Mouse (Mus musculus) urinary bladder, postnatal 0 days (tissue): Measurements from ENCODE around the gene Bcorl1. TPM values are rescaled to one million over a fixed set of nuclear protein-coding genes. Genes with fewer than 3 reads are reported as not detected.

Experiments used
- polyA plus RNA-seq: library from polyadenylated mRNA; unstranded; fragments of >200 nt; fragmentation: Nextera tagmentation; extraction: Ambion mirVana; gene quantifications from 2 replicates; pipeline ENCODE4 v1.2.1, GENCODE M21; 2015

The Bcorl1 gene
- polyA plus RNA-seq, result 1.7 and 1.9 TPM in 2 replicates

DNA sequence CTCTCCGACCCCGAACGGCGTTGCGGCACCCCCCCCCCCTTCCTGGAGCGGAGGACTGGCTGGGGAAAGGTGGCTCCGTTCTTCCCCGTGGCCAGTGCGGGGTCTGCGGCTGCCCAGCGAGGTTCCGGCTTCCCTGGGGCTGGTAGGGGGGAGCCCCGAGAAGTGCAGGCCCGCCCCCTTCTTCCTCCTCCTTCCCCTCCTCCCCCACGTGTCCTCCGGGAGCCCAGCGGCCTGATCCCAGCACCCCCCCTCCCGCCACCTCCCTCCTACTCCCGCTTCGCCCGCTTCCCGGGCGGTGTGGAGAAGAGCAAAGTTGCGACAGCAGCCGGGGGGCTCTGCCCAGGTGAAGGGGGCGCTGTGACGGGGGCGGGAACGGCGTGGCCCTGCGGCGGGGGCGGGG, at the start of gene Bcorl1:
TSS of gene Bcorl1 (plus strand) at position 218 of the 400 bp plus-strand sequence.

Other genes with a start within 250 kb of the Bcorl1 start
- gene Xpnpep2, start 232.6 kb upstream of the Bcorl1 start, polyA plus RNA-seq, result 0.45 and 0.47 TPM in 2 replicates
- 1.8 and 2.8 TPM in 2 replicates for gene Sash3, start 194.9 kb upstream of the Bcorl1 start, polyA plus RNA-seq
- gene Zdhhc9, start 132.5 kb upstream of the Bcorl1 start, polyA plus RNA-seq, result 3.6 and 3.9 TPM in 2 replicates
- 11.3 and 11.8 TPM in 2 replicates for gene Utp14a, start 84.5 kb upstream of the Bcorl1 start, polyA plus RNA-seq
- gene Elf4, start 121.8 kb downstream of the Bcorl1 start, polyA plus RNA-seq, result 4.0 and 4.4 TPM in 2 replicates
- gene Aifm1, start 172.2 kb downstream of the Bcorl1 start, polyA plus RNA-seq, result 35.6 and 42.5 TPM in 2 replicates
- gene Rab33a, start 177.9 kb downstream of the Bcorl1 start, polyA plus RNA-seq, result 2.8 and 2.9 TPM in 2 replicates